In genomic region chr10:38908277-38908676, GRCm38 (mm10) we compare ENCODE assay signal across 10 mouse cellular contexts. TPM values are rescaled to one million over a fixed set of nuclear protein-coding genes. Genes with fewer than 3 reads are reported as not detected.
DNase-seq lines count a peak whose midpoint lies in the region; ATAC-seq lines count a peak whose summit lies in the region.
"Had no signal": no experiment of that assay in that cellular context is flagged by ENCODE, and none has a peak within 500 bp of the region (broad histone marks: within the 10 kb centered on the region; RNA-seq: fewer than 3 reads in every experiment).

No protein-coding gene starts in this region.

- H3K9me3 ChIP-seq in embryonic facial prominence, embryonic 15.5 days (replicated peaks) = no peaks in the 10 kb centered on the region
- no peaks in the 10 kb centered on the region for H3K9me3 ChIP-seq in heart, embryonic 14.5 days (ENCODE audit: control insufficient read depth, low read length)
- H3K9me3 ChIP-seq in liver, embryonic 11.5 days (ENCODE audit: control insufficient read depth, low read length) = no peaks in the 10 kb centered on the region
- H3K9me3 ChIP-seq: neural tube, embryonic 12.5 days had no signal

- H3K4me1 ChIP-seq in embryonic facial prominence, embryonic 15.5 days = peaks cover 15% of the 10 kb centered on the region
- H3K4me1 ChIP-seq in heart, embryonic 14.5 days (ENCODE audit: control insufficient read depth in 2 of 2, insufficient read depth in 2 of 2, low read length in 2 of 2) = peaks cover 9 to 12% of the 10 kb centered on the region in 2 experiments
- H3K4me1 ChIP-seq in liver, embryonic 11.5 days (replicated peaks; ENCODE audit: control insufficient read depth, insufficient read depth, low read length) = no peaks in the 10 kb centered on the region
- H3K4me1 ChIP-seq: neural tube, embryonic 12.5 days had no signal

- H3K4me3 ChIP-seq in embryonic facial prominence, embryonic 15.5 days (replicated peaks) = no peak overlapping the region
- no peak overlapping the region for H3K4me3 ChIP-seq in heart, embryonic 14.5 days (ENCODE audit: control insufficient read depth in 1 of 2, insufficient read depth in 1 of 2, low read depth in 1 of 2, low read length in 2 of 2)
- no peak overlapping the region for H3K4me3 ChIP-seq in liver, embryonic 11.5 days (ENCODE audit: low read depth, low read length)
- H3K4me3 ChIP-seq: neural tube, embryonic 12.5 days had no signal

- H3K27ac ChIP-seq in embryonic facial prominence, embryonic 15.5 days (replicated peaks) = peak overlapping the region; percentile 90
- H3K27ac ChIP-seq in heart, embryonic 14.5 days (replicated peaks in 1 of 2; ENCODE audit: control insufficient read depth in 1 of 2, insufficient read depth in 1 of 2, low read depth in 2 of 2, low read length in 2 of 2) = peak overlapping the region; percentile 58 to 80
- peak overlapping the region; percentile 25 for H3K27ac ChIP-seq in liver, embryonic 11.5 days (ENCODE audit: low read depth, low read length)
- H3K27ac ChIP-seq: neural tube, embryonic 12.5 days had no signal

- peak; percentile 94 for ATAC-seq in embryonic facial prominence, embryonic 15.5 days (ENCODE audit: insufficient number of reproducible peaks, low FRiP score, low TSS enrichment, low read depth)
- peak; percentile 89 for ATAC-seq in heart, embryonic 14.5 days (ENCODE audit: insufficient number of reproducible peaks, insufficient read depth, low FRiP score, low read depth)
- no peak for ATAC-seq in liver, embryonic 11.5 days (replicated peaks; ENCODE audit: low FRiP score)
- no peak for ATAC-seq in granulocyte monocyte progenitor cell, adult 5-6 weeks (replicated peaks; ENCODE audit: poor library complexity, severe bottlenecking)

- no peaks in the 10 kb centered on the region for H3K27me3 ChIP-seq in embryonic facial prominence, embryonic 15.5 days
- no peaks in the 10 kb centered on the region for H3K27me3 ChIP-seq in heart, embryonic 14.5 days (ENCODE audit: control insufficient read depth, insufficient read depth, low read length)
- H3K27me3 ChIP-seq in liver, embryonic 11.5 days (replicated peaks; ENCODE audit: control insufficient read depth, insufficient read depth, low read length) = no peaks in the 10 kb centered on the region
- H3K27me3 ChIP-seq: neural tube, embryonic 12.5 days had no signal

- 0 out of 2 replicates have a peak overlapping the region, but pooled peaks have one; percentile 1 for H3K4me2 ChIP-seq in embryonic facial prominence, embryonic 15.5 days (replicated peaks)
- H3K4me2 ChIP-seq in heart, embryonic 14.5 days (ENCODE audit: low read length) = peak overlapping the region; percentile 54
- H3K4me2 ChIP-seq in liver, embryonic 11.5 days = no peak overlapping the region
- H3K4me2 ChIP-seq: neural tube, embryonic 12.5 days had no signal

- no peaks in the 10 kb centered on the region for H3K36me3 ChIP-seq in embryonic facial prominence, embryonic 15.5 days
- H3K36me3 ChIP-seq in heart, embryonic 14.5 days (ENCODE audit: control insufficient read depth, insufficient read depth, low read length) = no peaks in the 10 kb centered on the region
- H3K36me3 ChIP-seq in liver, embryonic 11.5 days (ENCODE audit: control insufficient read depth, insufficient read depth, low read length) = no peaks in the 10 kb centered on the region
- H3K36me3 ChIP-seq: neural tube, embryonic 12.5 days had no signal

- DNase-seq in adrenal gland, postnatal 14 days = peak; percentile 44
- DNase-seq in adrenal gland, adult 18-20 months (ENCODE audit: low spot score in 2 of 2) = no peak
- DNase-seq in kidney, postnatal 25 days = peak; percentile 51 to 78
- no peak for DNase-seq in liver, embryonic 11.5 days (ENCODE audit: low spot score)
- peak; percentile 72 for DNase-seq in right cerebral cortex, postnatal 14 days

- H3K9ac ChIP-seq in embryonic facial prominence, embryonic 15.5 days = no peak overlapping the region
- peak overlapping the region; percentile 47 for H3K9ac ChIP-seq in heart, embryonic 14.5 days (ENCODE audit: low read length)
- no peak overlapping the region for H3K9ac ChIP-seq in liver, embryonic 11.5 days (ENCODE audit: low read depth, low read length)
- H3K9ac ChIP-seq: neural tube, embryonic 12.5 days had no signal

- 23% methylated on average over 9 of the region's 9 CpGs for WGBS in embryonic facial prominence, embryonic 15.5 days
- WGBS in heart, embryonic 14.5 days = 13% methylated on average over 9 of the region's 9 CpGs
- 49% methylated on average over 9 of the region's 9 CpGs for WGBS in liver, embryonic 11.5 days

RNA-seq across cellular contexts. Expression of gene Lama4, which starts 57.0 kb away (rescaled TPM):
- 79.0 and 87.8 TPM in 2 replicates for total RNA-seq in adrenal gland, postnatal 14 days (2021)
- total RNA-seq in adrenal gland, adult 18-20 months (2021) = 10 to 100 TPM; 55.3 to 59.2 TPM
- polyA plus RNA-seq in embryonic facial prominence, embryonic 15.5 days (2015; fragmentation: Nextera tagmentation; extraction: Ambion mirVana) = 94.2 and 95.1 TPM in 2 replicates
- polyA plus RNA-seq in heart, embryonic 14.5 days (2014; fragmentation: Nextera tagmentation; extraction: Ambion mirVana) = 142 and 146 TPM in 2 replicates
- polyA plus RNA-seq in liver, embryonic 11.5 days (2014; fragmentation: Nextera tagmentation; extraction: Ambion mirVana) = 6.1 and 7.0 TPM in 2 replicates
- total RNA-seq in granulocyte monocyte progenitor cell, adult 5-6 weeks (2014; fragmentation: Nextera tagmentation) = not detected in 2 replicates
- total RNA-seq in granulocyte monocyte progenitor cell, adult 5-6 weeks (2017) = not detected in 2 replicates
- total RNA-seq: common myeloid progenitor, adult 5-6 weeks had no signal

Comparison
In these comparisons a context has a peak if more than half of its experiments do, and no peak if none do; other contexts are left out.
1. DNase-seq: peak in adrenal gland, postnatal 14 days (single experiment), kidney, postnatal 25 days (2 of 2) and right cerebral cortex, postnatal 14 days (single experiment); none in adrenal gland, adult 18-20 months (0 of 2) and liver, embryonic 11.5 days (single experiment).
2. ATAC-seq: peak in embryonic facial prominence, embryonic 15.5 days (single experiment) and heart, embryonic 14.5 days (single experiment); none in liver, embryonic 11.5 days (single experiment) and granulocyte monocyte progenitor cell, adult 5-6 weeks (single experiment).
3. H3K27ac ChIP-seq: peak in every context shown above with its lines; median percentile 90 in embryonic facial prominence, embryonic 15.5 days; 69 in heart, embryonic 14.5 days; 25 in liver, embryonic 11.5 days.
4. RNA of gene Lama4, which starts 57.0 kb away (total RNA-seq): 79.0 to 87.8 TPM in adrenal gland, postnatal 14 days and 55.3 to 59.2 TPM in adrenal gland, adult 18-20 months; not detected in granulocyte monocyte progenitor cell, adult 5-6 weeks; every median in the first group is over 10 times any median in the second.